Mouse (Mus musculus): ENCODE data around the gene Acsl6.

- no peak for TF ChIP-seq CHD2 (IDR thresholded peaks at IDR 0.05; ENCODE audit: low read length)
- TF ChIP-seq MYB (IDR thresholded peaks at IDR 0.05; ENCODE audit: low read depth, low read length) = peak; percentile 91
- TF ChIP-seq POLR2A (IDR thresholded peaks at IDR 0.05; ENCODE audit: control insufficient read depth in 1 of 2, insufficient read depth in 1 of 2, low read depth in 1 of 2, low read length in 2 of 2, poor library complexity in 1 of 2) = no peak
- TF ChIP-seq MEF2A (IDR thresholded peaks at IDR 0.05; ENCODE audit: extremely low read depth, insufficient replicate concordance, low read depth, low read length, poor library complexity, severe bottlenecking) = peak; percentile 86; the same call in 1 of the 2 replicates
Measured at GRCm38 (mm10) chr11:54292163-54292562, 11.4 kb upstream of the Acsl6 start.
